Mouse (Mus musculus): ENCODE data around the gene Ren1. TPM values are rescaled to one million over a fixed set of nuclear protein-coding genes. Genes with fewer than 3 reads are reported as not detected.

The Ren1 gene
- polyA plus RNA-seq, 1 experiment from 2014 or later, result 0.25 TPM

DNA sequence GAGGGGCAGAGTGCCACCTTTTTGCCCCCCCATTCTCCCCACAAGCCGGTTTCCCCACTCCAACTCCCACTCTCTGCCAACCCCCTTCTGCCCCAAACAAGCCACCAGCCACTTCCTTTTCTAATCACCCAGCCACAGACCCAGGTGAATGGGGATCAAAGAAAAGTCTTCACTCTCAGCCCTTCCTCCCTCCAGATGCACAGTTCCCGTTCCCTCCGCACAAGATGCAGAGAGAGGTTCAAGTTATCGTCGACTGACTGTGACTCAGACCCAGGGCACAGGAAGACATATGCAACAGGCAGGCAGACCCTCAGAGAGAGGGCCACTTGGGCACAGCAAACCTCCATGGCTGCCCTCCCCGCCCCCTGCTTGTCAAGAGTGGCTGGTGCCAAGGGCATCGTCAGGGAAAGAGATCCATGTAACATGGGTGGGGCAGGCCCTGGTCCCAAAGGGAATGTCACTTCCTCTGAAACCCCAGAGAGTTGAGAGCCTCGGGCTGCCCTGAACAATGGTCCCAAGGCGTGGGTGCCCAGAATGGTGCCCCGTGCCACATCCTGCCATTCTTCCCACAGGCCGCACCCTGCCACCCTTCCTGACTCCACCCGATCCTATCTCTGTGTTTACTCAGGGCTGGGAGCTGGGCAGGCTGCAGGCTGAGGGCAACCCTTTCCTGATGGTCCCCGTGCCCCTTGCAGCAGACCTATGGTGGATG lies 49.9 kb downstream of the Ren1 start:
- Histone ChIP-seq H3K4me3 (no peak overlapping the region), H3K27me3 (no peaks in the 10 kb centered on the region), H3K36me3 (no peaks in the 10 kb centered on the region), H3K9me3 (no peaks in the 10 kb centered on the region), H3K9ac (no peak overlapping the region), H3K4me1 (peaks cover 12% of the 10 kb centered on the region), H3K4me2 (no peak overlapping the region), H3K27ac (no peak overlapping the region)
- whole genome bisulfite sequencing, result 72% methylated on average over 13 of the region's 13 CpGs
- ATAC-seq (ENCODE audit: insufficient number of reproducible peaks, insufficient read depth, low FRiP score, low TSS enrichment, low read depth), result no peak

DNA sequence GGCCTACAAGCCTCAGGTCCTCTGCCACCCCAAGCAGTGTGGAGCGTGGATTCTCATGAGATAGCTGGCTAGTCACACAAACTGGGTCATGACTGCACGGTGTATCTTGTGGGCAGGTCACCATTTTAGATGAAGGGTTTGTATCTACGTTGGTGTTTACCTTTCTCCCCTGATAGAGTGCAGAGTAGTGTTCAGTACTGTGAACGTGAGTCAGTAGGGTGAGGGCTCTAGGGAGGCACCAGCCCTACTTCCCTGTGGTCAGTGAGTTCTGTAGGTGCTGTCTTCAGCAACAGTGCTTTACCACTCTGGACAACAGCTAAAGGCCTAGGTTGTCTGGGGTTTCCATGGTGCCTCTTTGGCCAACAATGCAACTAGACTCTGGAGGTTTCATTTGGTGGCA lies 53.7 kb downstream of the Ren1 start:
- Histone ChIP-seq H3K4me2 (no peak overlapping the region), H3K9ac (no peak overlapping the region), H3K4me3 (no peak overlapping the region), H3K27ac (no peak overlapping the region), H3K27me3 (no peaks in the 10 kb centered on the region), H3K9me3 (no peaks in the 10 kb centered on the region), H3K36me3 (no peaks in the 10 kb centered on the region), H3K4me1 (peaks cover 8% of the 10 kb centered on the region)
- no peak for ATAC-seq (ENCODE audit: insufficient number of reproducible peaks, insufficient read depth, low FRiP score, low TSS enrichment, low read depth)
- 92% methylated on average over 4 of the region's 4 CpGs for WGBS

DNA sequence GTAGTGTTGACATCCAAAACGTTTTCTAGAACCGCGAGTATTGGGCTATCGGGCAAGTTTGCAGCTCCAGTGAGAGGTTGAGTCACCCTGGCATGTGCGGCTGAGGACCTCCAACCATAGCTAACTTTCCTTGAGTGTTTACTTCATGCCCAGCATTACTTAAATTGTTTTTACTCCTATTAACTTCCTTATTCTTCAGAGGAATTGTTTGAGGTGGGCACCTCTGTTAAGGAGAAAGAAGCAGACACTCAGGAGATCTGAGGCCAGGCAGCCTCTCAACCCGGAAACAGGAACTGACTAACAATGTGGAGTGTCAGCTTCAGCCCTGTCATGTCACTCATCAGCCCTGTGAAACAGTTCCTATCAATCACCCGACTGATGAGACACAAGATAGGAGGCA lies 56.3 kb downstream of the Ren1 start:
- Histone ChIP-seq H3K4me1 (peaks cover 14% of the 10 kb centered on the region), H3K9ac (no peak overlapping the region), H3K9me3 (no peaks in the 10 kb centered on the region), H3K4me3 (no peak overlapping the region), H3K4me2 (no peak overlapping the region), H3K27me3 (no peaks in the 10 kb centered on the region), H3K36me3 (no peaks in the 10 kb centered on the region), H3K27ac (no peak overlapping the region)
- ATAC-seq (ENCODE audit: insufficient number of reproducible peaks, insufficient read depth, low FRiP score, low TSS enrichment, low read depth), result no peak
- 80% methylated on average over 7 of the region's 7 CpGs for WGBS

DNA sequence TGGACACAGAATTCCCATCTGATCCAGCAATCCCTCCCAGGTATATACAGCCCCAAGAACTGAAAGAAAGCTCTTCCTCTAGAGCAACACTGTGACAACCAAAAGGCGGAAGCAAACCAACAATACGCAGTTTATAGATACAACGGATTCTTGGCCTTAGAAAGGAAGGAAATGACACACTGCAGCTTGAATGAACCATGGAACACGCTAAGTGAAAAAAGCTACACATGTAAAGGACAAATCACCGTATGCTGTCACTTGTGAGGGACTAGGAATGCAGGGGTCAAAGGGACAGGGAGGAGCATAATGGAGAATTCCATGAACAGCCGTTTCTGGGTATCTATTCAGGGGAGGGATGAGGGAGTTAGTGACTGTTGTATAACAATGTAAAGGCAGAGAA lies 57.1 kb downstream of the Ren1 start:
- Histone ChIP-seq H3K4me1 (peaks cover 14% of the 10 kb centered on the region), H3K9me3 (no peaks in the 10 kb centered on the region), H3K4me2 (no peak overlapping the region), H3K27ac (no peak overlapping the region), H3K27me3 (no peaks in the 10 kb centered on the region), H3K4me3 (no peak overlapping the region), H3K9ac (no peak overlapping the region), H3K36me3 (no peaks in the 10 kb centered on the region)
- no peak for ATAC-seq (ENCODE audit: insufficient number of reproducible peaks, insufficient read depth, low FRiP score, low TSS enrichment, low read depth)
- 58% methylated on average over 6 of the region's 6 CpGs for WGBS

DNA sequence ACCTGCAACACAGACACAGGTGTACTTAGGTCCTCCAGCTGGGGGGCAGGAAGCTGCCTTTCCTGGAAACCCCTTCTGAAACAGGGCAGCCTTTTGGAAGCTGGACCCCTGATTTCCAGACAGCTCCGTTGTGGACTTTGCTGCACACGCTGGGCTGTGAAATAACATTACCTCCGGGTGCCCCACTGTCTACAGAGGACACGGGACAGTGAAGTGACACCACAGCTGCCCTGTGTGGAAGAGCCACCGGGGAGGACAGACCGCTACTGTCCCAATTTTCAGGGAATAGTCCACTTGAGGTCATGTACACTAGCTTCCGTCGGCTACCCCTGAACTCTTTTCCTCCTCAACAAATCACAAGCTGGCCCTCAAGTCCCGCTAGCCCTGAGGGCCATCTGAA lies 58.0 kb downstream of the Ren1 start:
- Histone ChIP-seq H3K27ac (no peak overlapping the region), H3K4me3 (no peak overlapping the region), H3K4me1 (peaks cover 20% of the 10 kb centered on the region), H3K9me3 (no peaks in the 10 kb centered on the region), H3K36me3 (no peaks in the 10 kb centered on the region), H3K27me3 (no peaks in the 10 kb centered on the region), H3K4me2 (no peak overlapping the region), H3K9ac (no peak overlapping the region)
- no peak for ATAC-seq (ENCODE audit: insufficient number of reproducible peaks, insufficient read depth, low FRiP score, low TSS enrichment, low read depth)
- 27% methylated on average over 9 of the region's 9 CpGs for WGBS

DNA sequence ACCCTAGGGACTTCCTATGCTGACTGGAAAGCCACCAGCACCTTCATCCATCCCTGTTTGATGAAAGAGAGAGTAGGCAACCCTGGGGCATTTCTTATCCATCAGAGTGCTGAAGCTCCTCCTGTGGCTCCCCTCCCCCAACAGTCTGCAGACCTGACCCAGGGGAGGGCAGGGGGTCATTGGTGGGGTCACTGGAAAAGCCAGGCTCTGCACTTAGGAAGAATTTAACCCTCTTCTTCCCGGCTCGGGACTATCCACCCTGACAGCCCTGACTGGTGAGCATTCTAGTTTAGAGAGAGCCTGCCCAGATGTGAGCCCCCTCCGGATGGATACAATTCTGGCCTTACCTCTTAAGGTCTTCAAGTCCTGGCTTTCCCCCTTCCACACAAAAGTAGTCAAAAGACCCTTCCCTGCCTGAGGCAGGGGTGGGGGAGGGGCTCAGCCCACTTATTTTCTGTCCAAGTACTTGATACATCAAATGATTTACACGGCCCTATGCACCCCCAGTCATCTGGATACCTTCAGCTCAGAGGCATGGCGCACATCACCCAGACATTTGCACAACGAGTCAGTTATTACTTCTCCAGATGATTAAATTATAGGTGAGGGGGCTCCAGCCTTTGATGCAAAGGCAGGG lies 58.7 kb downstream of the Ren1 start:
- Histone ChIP-seq H3K9me3 (no peaks in the 10 kb centered on the region), H3K9ac (no peak overlapping the region), H3K36me3 (no peaks in the 10 kb centered on the region), H3K27ac (no peak overlapping the region), H3K4me3 (no peak overlapping the region), H3K4me2 (no peak overlapping the region), H3K4me1 (peaks cover 20% of the 10 kb centered on the region), H3K27me3 (no peaks in the 10 kb centered on the region)
- ATAC-seq (ENCODE audit: insufficient number of reproducible peaks, insufficient read depth, low FRiP score, low TSS enrichment, low read depth), result no peak
- WGBS, result 9% methylated on average over 6 of the region's 6 CpGs

DNA sequence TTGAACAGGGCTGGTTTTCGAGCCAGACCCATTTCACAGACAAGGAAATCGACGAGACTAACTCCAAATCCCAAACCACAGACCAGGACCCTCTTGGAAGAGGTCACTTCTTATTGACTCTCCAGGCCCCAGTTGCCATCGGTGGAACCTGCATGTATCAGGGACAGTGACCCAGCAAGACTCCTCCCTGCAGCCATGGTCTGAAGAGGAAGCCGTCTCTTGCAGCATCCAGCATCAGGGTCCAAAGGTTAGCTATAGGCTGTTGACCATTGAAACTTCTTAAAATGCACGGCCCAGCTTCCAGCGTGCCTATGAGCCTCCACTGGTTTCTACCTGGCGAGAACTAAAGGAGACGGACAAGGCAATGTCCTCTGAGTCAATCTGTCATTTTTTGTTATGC lies 59.5 kb downstream of the Ren1 start:
- Histone ChIP-seq H3K4me2 (no peak overlapping the region), H3K9ac (no peak overlapping the region), H3K4me3 (no peak overlapping the region), H3K27ac (no peak overlapping the region), H3K36me3 (no peaks in the 10 kb centered on the region), H3K27me3 (no peaks in the 10 kb centered on the region), H3K9me3 (no peaks in the 10 kb centered on the region), H3K4me1 (peaks cover 20% of the 10 kb centered on the region)
- 54% methylated on average over 9 of the region's 9 CpGs for WGBS
- ATAC-seq (ENCODE audit: insufficient number of reproducible peaks, insufficient read depth, low FRiP score, low TSS enrichment, low read depth), result no peak

Other genes with a start within 250 kb of the Ren1 start
- 32.0 and 35.2 TPM in 2 replicates for gene Ppp1r15b, start 219.4 kb upstream of the Ren1 start, polyA plus RNA-seq (2015; fragmentation: Nextera tagmentation; extraction: Ambion mirVana)
- gene Plekha6, start 186.3 kb upstream of the Ren1 start, polyA plus RNA-seq (2015; fragmentation: Nextera tagmentation; extraction: Ambion mirVana), result 4.0 and 5.0 TPM in 2 replicates
- gene Golt1a, start 40.7 kb upstream of the Ren1 start, polyA plus RNA-seq (2015; fragmentation: Nextera tagmentation; extraction: Ambion mirVana), result not detected in 2 replicates
- gene Kiss1, start 28.6 kb upstream of the Ren1 start, polyA plus RNA-seq (2015; fragmentation: Nextera tagmentation; extraction: Ambion mirVana), result not detected in 2 replicates
- gene Etnk2, start 13.1 kb downstream of the Ren1 start, polyA plus RNA-seq (2015; fragmentation: Nextera tagmentation; extraction: Ambion mirVana), result 2.8 and 3.2 TPM in 2 replicates
- gene Sox13, start 73.9 kb downstream of the Ren1 start, polyA plus RNA-seq (2015; fragmentation: Nextera tagmentation; extraction: Ambion mirVana), result 5.2 and 7.3 TPM in 2 replicates